Mouse (Mus musculus) E14TG2a.4 (cell line): ENCODE results near the gene Retreg3.

ENCODE experiments used
- CTCF ChIP-seq: conservative IDR thresholded peaks from 2 replicates; pipeline ENCODE4 v1.5.1; 2014; ENCODE audit warnings: low read length
- POU5F1 ChIP-seq: IDR thresholded peaks from 2 replicates; pipeline ENCODE4 v1.6.1; 2014; ENCODE audit warnings: low read length, borderline replicate concordance

GRCm38 (mm10) chr11:101112186-101112585 is 7.5 kb downstream of the Retreg3 start:
- TF ChIP-seq CTCF (no peak), POU5F1 (no peak)
